Mouse (Mus musculus) ES-Bruce4 (cell line): Measurements from ENCODE around the gene 2900026A02Rik. TPM values are rescaled to one million over a fixed set of nuclear protein-coding genes. Genes with fewer than 3 reads are reported as not detected.

Experiments
- H3K27ac ChIP-seq: 2 replicates; pipeline ENCODE4 v1.5.1; 2012; ENCODE audit warnings: low read length, inconsistent platforms; ENCODE audit not compliant: insufficient read depth
- H3K27me3 ChIP-seq: 2 replicates; pipeline ENCODE4 v1.6.1; 2012; ENCODE audit warnings: mild to moderate bottlenecking, low read length, inconsistent platforms; ENCODE audit not compliant: control insufficient read depth, poor library complexity, insufficient read depth, severe bottlenecking
- H3K36me3 ChIP-seq: 2 replicates; pipeline ENCODE4 v1.6.1; 2012; ENCODE audit warnings: inconsistent platforms, mild to moderate bottlenecking, low read length, moderate library complexity; ENCODE audit not compliant: control insufficient read depth, poor library complexity, insufficient read depth, severe bottlenecking
- H3K4me1 ChIP-seq: one replicate; pipeline ENCODE4 v1.8.1; 2011; ENCODE audit warnings: low read length; ENCODE audit not compliant: control insufficient read depth, insufficient read depth
- H3K4me3 ChIP-seq: 2 replicates; pipeline ENCODE4 v1.5.1; 2011; ENCODE audit warnings: low read depth, mild to moderate bottlenecking, low read length
- H3K9ac ChIP-seq: 2 replicates; pipeline ENCODE4 v1.6.1; 2012; ENCODE audit warnings: low read depth, mild to moderate bottlenecking, inconsistent platforms; ENCODE audit not compliant: poor library complexity, severe bottlenecking
- H3K9me3 ChIP-seq: replicated peaks from 2 replicates; pipeline ENCODE4 v1.6.1; 2012; ENCODE audit warnings: mild to moderate bottlenecking, low read length, inconsistent platforms; ENCODE audit not compliant: control insufficient read depth, poor library complexity, insufficient read depth, severe bottlenecking
- CTCF ChIP-seq: IDR thresholded peaks from one replicate; pipeline ENCODE4 v1.8.1; 2011; ENCODE audit warnings: low read depth, low read length
- EP300 ChIP-seq: IDR thresholded peaks from 2 replicates; pipeline ENCODE4 v1.6.1; 2011; ENCODE audit warnings: low read depth, low read length; ENCODE audit not compliant: insufficient read depth
- POLR2A ChIP-seq: IDR thresholded peaks from one replicate; pipeline ENCODE4 v1.8.1; 2011; ENCODE audit warnings: low read length; ENCODE audit not compliant: insufficient read depth
- polyA plus RNA-seq: library from polyadenylated mRNA; stranded (reverse); fragments of >200 nt; gene quantifications from 2 replicates; pipeline ENCODE4 v1.2.4, GENCODE M21; 2011; ENCODE audit warnings: low read depth; ENCODE audit not compliant: missing spikeins, insufficient read depth, insufficient read length

2900026A02Rik gene
- polyA plus RNA-seq, 1 experiment, result 14.2 TPM

- Histone ChIP-seq H3K9ac (no peak overlapping the region), H3K4me1 (peaks cover 4% of the 10 kb centered on the region), H3K27me3 (no peaks in the 10 kb centered on the region), H3K9me3 (no peaks in the 10 kb centered on the region), H3K36me3 (no peaks in the 10 kb centered on the region), H3K27ac (no peak overlapping the region), H3K4me3 (no peak overlapping the region)
- TF ChIP-seq CTCF, result no peak
- TF ChIP-seq EP300, result no peak
- TF ChIP-seq POLR2A, result no peak
Observed at GRCm38 (mm10) chr5:113133722-113134710, 87.0 kb downstream of the 2900026A02Rik start.

- TF ChIP-seq CTCF (no peak), EP300 (no peak), POLR2A (no peak)
- Histone ChIP-seq H3K4me3 (no peak overlapping the region), H3K4me1 (peaks cover 4% of the 10 kb centered on the region), H3K9me3 (no peaks in the 10 kb centered on the region), H3K9ac (no peak overlapping the region), H3K27ac (no peak overlapping the region), H3K27me3 (no peaks in the 10 kb centered on the region), H3K36me3 (no peaks in the 10 kb centered on the region)
Observed at GRCm38 (mm10) chr5:113133080-113133491, 88.0 kb downstream of the 2900026A02Rik start.

- no peaks in the 10 kb centered on the region for H3K9me3 ChIP-seq
- H3K27me3 ChIP-seq, result no peaks in the 10 kb centered on the region
- no peak for TF ChIP-seq POLR2A
- TF ChIP-seq EP300, result no peak
- TF ChIP-seq CTCF, result no peak
- H3K9ac ChIP-seq, result no peak overlapping the region
- no peaks in the 10 kb centered on the region for H3K36me3 ChIP-seq
- peaks cover 4% of the 10 kb centered on the region for H3K4me1 ChIP-seq
- H3K27ac ChIP-seq, result no peak overlapping the region
- H3K4me3 ChIP-seq, result no peak overlapping the region
Observed at GRCm38 (mm10) chr5:113132635-113133041, 88.4 kb downstream of the 2900026A02Rik start.

GRCm38 (mm10) chr5:113128426-113128825 lies 92.6 kb downstream of the 2900026A02Rik start:
- H3K4me3 ChIP-seq, result no peak overlapping the region
- no peak overlapping the region for H3K27ac ChIP-seq
- no peaks in the 10 kb centered on the region for H3K36me3 ChIP-seq
- TF ChIP-seq EP300 (no peak), POLR2A (no peak), CTCF (no peak)
- H3K9me3 ChIP-seq, result no peaks in the 10 kb centered on the region
- H3K9ac ChIP-seq, result no peak overlapping the region
- H3K4me1 ChIP-seq, result peaks cover 4% of the 10 kb centered on the region
- H3K27me3 ChIP-seq, result no peaks in the 10 kb centered on the region

- no peak for TF ChIP-seq CTCF
- no peak for TF ChIP-seq EP300
- no peak for TF ChIP-seq POLR2A
- Histone ChIP-seq H3K9me3 (no peaks in the 10 kb centered on the region), H3K4me3 (no peak overlapping the region), H3K4me1 (peaks cover 5% of the 10 kb centered on the region), H3K27ac (no peak overlapping the region), H3K9ac (no peak overlapping the region), H3K36me3 (no peaks in the 10 kb centered on the region), H3K27me3 (no peaks in the 10 kb centered on the region)
Observed at GRCm38 (mm10) chr5:113126476-113126875, 94.6 kb downstream of the 2900026A02Rik start.

- no peaks in the 10 kb centered on the region for H3K27me3 ChIP-seq
- H3K36me3 ChIP-seq, result no peaks in the 10 kb centered on the region
- TF ChIP-seq EP300 (no peak), CTCF (no peak), POLR2A (no peak)
- no peaks in the 10 kb centered on the region for H3K9me3 ChIP-seq
- no peak overlapping the region for H3K4me3 ChIP-seq
- H3K4me1 ChIP-seq, result peaks cover 9% of the 10 kb centered on the region
- no peak overlapping the region for H3K27ac ChIP-seq
- no peak overlapping the region for H3K9ac ChIP-seq
Observed at GRCm38 (mm10) chr5:113123693-113124092, 97.3 kb downstream of the 2900026A02Rik start.
